Mouse (Mus musculus): ENCODE measurements around the gene Ankrd39.

- TF ChIP-seq CTCF (conservative IDR thresholded peaks at IDR 0.05; ENCODE audit: low read length) (no peak), POU5F1 (IDR thresholded peaks at IDR 0.05; ENCODE audit: borderline replicate concordance, low read length) (no peak), NANOG (IDR thresholded peaks at IDR 0.05; ENCODE audit: borderline replicate concordance, low read length) (no peak)
These were observed 45.9 kb upstream of the Ankrd39 start for GRCm38 (mm10) chr1:36593099-36593498.
